Mouse (Mus musculus): ENCODE measurements around the gene Arl5b. TPM values are rescaled to one million over a fixed set of nuclear protein-coding genes. Genes with fewer than 3 reads are reported as not detected.

Arl5b gene
- polyA plus RNA-seq, 1 experiment from 2014 or later: 38.6 TPM

DNA sequence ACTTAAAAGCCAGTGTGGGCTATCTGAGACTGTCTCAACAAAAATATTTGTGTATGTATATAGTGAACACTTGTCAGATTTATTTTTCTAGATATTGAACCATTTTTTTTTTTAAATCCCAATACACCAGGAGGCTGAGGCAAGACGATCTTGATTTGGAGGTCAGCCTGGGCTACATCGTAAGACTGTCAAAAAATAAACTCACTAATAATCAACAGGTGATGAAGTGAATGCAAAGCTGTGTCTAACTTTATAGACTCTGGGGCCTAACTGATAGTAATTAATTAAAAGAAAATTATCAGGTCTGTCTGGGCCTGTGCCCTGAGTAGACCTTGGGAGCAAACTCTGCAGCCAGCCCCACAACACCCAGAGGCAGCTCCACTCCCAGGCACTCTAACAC, 34.5 kb downstream of the Arl5b start:
- ATAC-seq (ENCODE audit: insufficient number of reproducible peaks, insufficient read depth, low FRiP score, low read depth): no peak
- no peaks in the 10 kb centered on the region for H3K4me1 ChIP-seq (ENCODE audit: control insufficient read depth, insufficient read depth, low read length)
- 94% methylated on average over 2 of the region's 2 CpGs for WGBS
- peaks cover 16% of the 10 kb centered on the region for H3K36me3 ChIP-seq (ENCODE audit: control insufficient read depth, insufficient read depth, low read length)
- H3K9me3 ChIP-seq (ENCODE audit: control insufficient read depth, low read depth, low read length): no peaks in the 10 kb centered on the region
- H3K4me2 ChIP-seq (replicated peaks; ENCODE audit: low read depth, low read length): no peak overlapping the region
- no peak overlapping the region for H3K4me3 ChIP-seq (ENCODE audit: low read depth, low read length)
- H3K27ac ChIP-seq (ENCODE audit: low read length): no peak overlapping the region
- no peaks in the 10 kb centered on the region for H3K27me3 ChIP-seq (ENCODE audit: control insufficient read depth, insufficient read depth, low read length)
- H3K9ac ChIP-seq (replicated peaks; ENCODE audit: low read depth, low read length): no peak overlapping the region

DNA sequence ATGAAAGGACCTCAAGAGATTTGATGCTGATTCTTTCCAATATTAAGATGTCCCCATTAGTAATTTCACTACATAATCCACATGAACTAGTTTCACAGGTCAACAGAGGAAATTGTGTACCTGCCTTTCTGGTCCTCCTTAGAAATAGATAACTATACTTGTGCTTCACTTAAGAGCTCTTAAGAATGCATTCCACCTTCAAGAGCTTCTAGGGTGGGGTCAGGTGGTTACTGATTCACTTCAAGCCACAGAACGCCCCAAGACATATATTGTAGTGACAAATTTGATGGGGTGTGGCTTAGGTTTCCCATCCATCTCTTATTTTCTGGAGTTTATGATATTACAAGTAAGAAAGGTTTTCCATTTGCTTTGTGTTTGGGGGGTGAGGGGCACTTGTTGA, 38.1 kb downstream of the Arl5b start:
- H3K9me3 ChIP-seq (ENCODE audit: control insufficient read depth, low read depth, low read length): no peaks in the 10 kb centered on the region
- H3K4me1 ChIP-seq (ENCODE audit: control insufficient read depth, insufficient read depth, low read length): no peaks in the 10 kb centered on the region
- 71% methylated on average over 1 of the region's 1 CpGs for WGBS
- no peak for ATAC-seq (ENCODE audit: insufficient number of reproducible peaks, insufficient read depth, low FRiP score, low read depth)
- H3K4me3 ChIP-seq (ENCODE audit: low read depth, low read length): no peak overlapping the region
- no peak overlapping the region for H3K4me2 ChIP-seq (replicated peaks; ENCODE audit: low read depth, low read length)
- no peak overlapping the region for H3K9ac ChIP-seq (replicated peaks; ENCODE audit: low read depth, low read length)
- H3K27me3 ChIP-seq (ENCODE audit: control insufficient read depth, insufficient read depth, low read length): no peaks in the 10 kb centered on the region
- peaks cover 3% of the 10 kb centered on the region; the same call in 1 of the 2 replicates for H3K36me3 ChIP-seq (ENCODE audit: control insufficient read depth, insufficient read depth, low read length)
- H3K27ac ChIP-seq (ENCODE audit: low read length): no peak overlapping the region

DNA sequence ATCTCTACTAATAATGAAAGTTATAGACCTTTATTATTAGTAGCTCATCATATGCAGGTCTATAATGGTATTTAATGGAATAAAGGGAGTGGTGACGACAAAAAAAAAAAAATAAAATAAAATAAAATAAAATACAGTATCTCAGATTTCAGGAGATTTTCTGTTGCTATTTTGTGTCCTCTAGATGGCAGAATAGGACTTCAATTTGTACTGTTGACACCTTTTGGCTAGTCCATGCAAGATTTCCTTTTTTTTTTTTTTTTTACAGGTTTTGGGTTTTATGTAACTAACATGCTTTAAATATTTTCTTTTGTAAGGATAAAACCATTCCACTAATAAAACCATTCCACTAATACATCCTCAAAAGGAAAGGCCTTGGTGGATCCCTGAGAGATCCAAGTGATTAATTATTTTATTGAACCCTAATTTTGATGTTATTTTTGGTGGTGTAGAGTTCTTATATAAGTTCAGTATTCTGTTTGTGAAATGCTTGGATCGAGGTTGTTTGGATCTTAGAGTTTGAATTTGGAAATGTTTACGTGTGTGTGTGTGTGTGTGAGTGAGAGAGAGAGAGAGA, 47.4 kb downstream of the Arl5b start:
- Histone ChIP-seq H3K27ac (ENCODE audit: low read length) (no peak overlapping the region), H3K27me3 (ENCODE audit: control insufficient read depth, insufficient read depth, low read length) (no peaks in the 10 kb centered on the region), H3K4me3 (ENCODE audit: low read depth, low read length) (no peak overlapping the region), H3K4me2 (replicated peaks; ENCODE audit: low read depth, low read length) (no peak overlapping the region), H3K9ac (replicated peaks; ENCODE audit: low read depth, low read length) (no peak overlapping the region), H3K4me1 (ENCODE audit: control insufficient read depth, insufficient read depth, low read length) (no peaks in the 10 kb centered on the region), H3K9me3 (ENCODE audit: control insufficient read depth, low read depth, low read length) (no peaks in the 10 kb centered on the region), H3K36me3 (ENCODE audit: control insufficient read depth, insufficient read depth, low read length) (no peaks in the 10 kb centered on the region)
- ATAC-seq (ENCODE audit: insufficient number of reproducible peaks, insufficient read depth, low FRiP score, low read depth): no peak
- 49% methylated on average over 3 of the region's 3 CpGs for WGBS

DNA sequence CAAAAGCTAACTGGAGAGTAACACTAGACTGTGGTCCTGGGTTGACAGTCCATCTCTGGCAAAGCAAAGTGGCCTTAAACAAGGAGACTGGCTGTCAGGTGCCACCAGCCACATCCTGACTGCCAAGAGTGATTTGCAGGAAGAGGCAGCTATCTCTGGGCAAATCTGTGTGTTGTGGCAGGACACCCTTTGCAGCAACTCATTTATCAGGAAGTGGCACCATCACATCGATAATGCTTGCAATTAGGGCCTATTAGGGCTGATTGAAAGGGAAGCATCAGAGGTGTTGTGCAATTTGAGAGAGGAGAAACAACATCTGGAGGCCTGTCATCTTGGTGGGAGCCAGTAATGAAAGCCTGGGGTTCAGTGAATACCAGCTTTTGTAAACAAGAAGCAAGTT, 55.2 kb downstream of the Arl5b start:
- Histone ChIP-seq H3K36me3 (ENCODE audit: control insufficient read depth, insufficient read depth, low read length) (no peaks in the 10 kb centered on the region), H3K27ac (ENCODE audit: low read length) (no peak overlapping the region), H3K4me2 (replicated peaks; ENCODE audit: low read depth, low read length) (no peak overlapping the region), H3K9me3 (ENCODE audit: control insufficient read depth, low read depth, low read length) (no peaks in the 10 kb centered on the region), H3K27me3 (ENCODE audit: control insufficient read depth, insufficient read depth, low read length) (no peaks in the 10 kb centered on the region), H3K4me1 (ENCODE audit: control insufficient read depth, insufficient read depth, low read length) (no peaks in the 10 kb centered on the region), H3K9ac (replicated peaks; ENCODE audit: low read depth, low read length) (no peak overlapping the region), H3K4me3 (ENCODE audit: low read depth, low read length) (no peak overlapping the region)
- WGBS: 55% methylated on average over 1 of the region's 1 CpGs
- no peak for ATAC-seq (ENCODE audit: insufficient number of reproducible peaks, insufficient read depth, low FRiP score, low read depth)

DNA sequence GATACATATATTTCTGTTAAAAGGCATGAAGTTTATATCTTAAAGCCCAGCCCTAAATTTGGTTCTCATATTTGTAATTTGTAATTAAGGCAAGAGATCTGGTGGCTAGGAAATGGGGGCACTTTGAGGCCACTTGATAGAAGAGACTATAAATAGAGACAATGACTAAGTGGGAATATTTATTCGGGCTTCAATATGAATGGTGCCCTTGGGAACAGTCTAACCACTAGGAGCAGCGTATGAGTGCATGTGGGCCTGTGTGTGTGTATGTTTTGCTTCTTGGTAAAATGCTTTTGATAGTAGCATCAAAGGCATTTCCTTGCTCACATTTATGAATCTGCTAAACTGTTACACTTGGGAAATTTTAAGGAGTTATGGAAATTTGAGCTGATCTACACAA, 62.1 kb downstream of the Arl5b start:
- no peak overlapping the region for H3K27ac ChIP-seq (ENCODE audit: low read length)
- no peak overlapping the region for H3K9ac ChIP-seq (replicated peaks; ENCODE audit: low read depth, low read length)
- ATAC-seq (ENCODE audit: insufficient number of reproducible peaks, insufficient read depth, low FRiP score, low read depth): no peak
- H3K4me3 ChIP-seq (ENCODE audit: low read depth, low read length): no peak overlapping the region
- WGBS: 78% methylated on average over 2 of the region's 2 CpGs
- H3K27me3 ChIP-seq (ENCODE audit: control insufficient read depth, insufficient read depth, low read length): no peaks in the 10 kb centered on the region
- no peaks in the 10 kb centered on the region for H3K36me3 ChIP-seq (ENCODE audit: control insufficient read depth, insufficient read depth, low read length)
- H3K9me3 ChIP-seq (ENCODE audit: control insufficient read depth, low read depth, low read length): no peaks in the 10 kb centered on the region
- H3K4me2 ChIP-seq (replicated peaks; ENCODE audit: low read depth, low read length): no peak overlapping the region
- H3K4me1 ChIP-seq (ENCODE audit: control insufficient read depth, insufficient read depth, low read length): no peaks in the 10 kb centered on the region

DNA sequence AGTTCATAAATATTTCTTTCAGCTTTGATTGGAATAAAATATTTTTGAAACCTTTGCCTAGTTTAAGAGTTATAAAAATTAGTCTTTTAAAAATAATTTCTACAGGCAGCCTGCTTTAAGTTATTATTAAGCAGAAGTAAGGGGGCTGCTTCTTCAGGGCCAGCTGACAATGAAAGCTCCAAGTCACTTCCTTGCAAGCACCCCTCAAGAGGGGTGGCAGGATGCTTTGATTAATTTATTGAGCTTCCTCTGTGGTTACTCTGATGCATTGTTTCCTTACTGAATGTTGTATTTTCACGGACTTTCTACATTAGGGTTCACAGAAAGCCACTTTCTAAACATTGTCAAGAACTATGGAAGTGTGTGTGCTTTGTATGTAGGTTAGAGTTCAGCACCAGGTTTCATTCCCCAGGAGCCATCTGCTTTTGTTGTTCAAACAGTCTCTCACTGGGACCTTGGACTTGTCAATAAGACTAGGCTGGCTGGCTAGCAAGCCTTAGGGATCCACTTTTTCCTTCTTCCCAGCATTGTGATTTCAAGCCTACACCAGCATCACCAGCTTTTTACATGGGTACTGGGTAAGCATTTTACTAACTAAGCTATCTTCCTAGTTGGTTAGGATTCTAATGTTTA, 62.7 kb downstream of the Arl5b start:
- Histone ChIP-seq H3K27ac (ENCODE audit: low read length) (no peak overlapping the region), H3K4me1 (ENCODE audit: control insufficient read depth, insufficient read depth, low read length) (no peaks in the 10 kb centered on the region), H3K4me2 (replicated peaks; ENCODE audit: low read depth, low read length) (no peak overlapping the region), H3K9me3 (ENCODE audit: control insufficient read depth, low read depth, low read length) (no peaks in the 10 kb centered on the region), H3K36me3 (ENCODE audit: control insufficient read depth, insufficient read depth, low read length) (no peaks in the 10 kb centered on the region), H3K27me3 (ENCODE audit: control insufficient read depth, insufficient read depth, low read length) (no peaks in the 10 kb centered on the region), H3K9ac (replicated peaks; ENCODE audit: low read depth, low read length) (no peak overlapping the region), H3K4me3 (ENCODE audit: low read depth, low read length) (no peak overlapping the region)
- WGBS: 44% methylated on average over 1 of the region's 1 CpGs
- no peak for ATAC-seq (ENCODE audit: insufficient number of reproducible peaks, insufficient read depth, low FRiP score, low read depth)

DNA sequence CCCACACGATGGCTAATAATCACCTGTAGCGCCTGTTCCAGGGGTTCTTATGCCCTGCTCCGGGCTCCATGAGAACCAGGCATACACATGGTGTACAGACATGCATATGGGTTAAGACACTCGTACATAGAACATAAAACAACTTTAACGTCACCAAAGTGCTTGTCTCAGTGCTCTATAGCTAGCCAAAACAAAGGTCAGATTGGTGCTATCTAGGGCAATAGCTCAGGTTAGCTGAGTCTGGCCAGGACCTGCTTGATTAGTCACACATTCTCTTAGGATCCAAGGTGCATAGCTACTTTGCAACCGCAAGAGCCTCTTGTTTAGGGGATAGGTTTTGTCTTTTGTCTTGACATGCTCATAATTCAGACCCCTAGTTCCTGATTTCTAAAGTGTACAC, 63.5 kb downstream of the Arl5b start:
- no peak overlapping the region for H3K9ac ChIP-seq (replicated peaks; ENCODE audit: low read depth, low read length)
- H3K4me2 ChIP-seq (replicated peaks; ENCODE audit: low read depth, low read length): no peak overlapping the region
- H3K9me3 ChIP-seq (ENCODE audit: control insufficient read depth, low read depth, low read length): no peaks in the 10 kb centered on the region
- H3K27ac ChIP-seq (ENCODE audit: low read length): no peak overlapping the region
- no peaks in the 10 kb centered on the region for H3K27me3 ChIP-seq (ENCODE audit: control insufficient read depth, insufficient read depth, low read length)
- no peak for ATAC-seq (ENCODE audit: insufficient number of reproducible peaks, insufficient read depth, low FRiP score, low read depth)
- H3K4me3 ChIP-seq (ENCODE audit: low read depth, low read length): no peak overlapping the region
- H3K36me3 ChIP-seq (ENCODE audit: control insufficient read depth, insufficient read depth, low read length): no peaks in the 10 kb centered on the region
- H3K4me1 ChIP-seq (ENCODE audit: control insufficient read depth, insufficient read depth, low read length): no peaks in the 10 kb centered on the region
- 90% methylated on average over 6 of the region's 6 CpGs for WGBS

DNA sequence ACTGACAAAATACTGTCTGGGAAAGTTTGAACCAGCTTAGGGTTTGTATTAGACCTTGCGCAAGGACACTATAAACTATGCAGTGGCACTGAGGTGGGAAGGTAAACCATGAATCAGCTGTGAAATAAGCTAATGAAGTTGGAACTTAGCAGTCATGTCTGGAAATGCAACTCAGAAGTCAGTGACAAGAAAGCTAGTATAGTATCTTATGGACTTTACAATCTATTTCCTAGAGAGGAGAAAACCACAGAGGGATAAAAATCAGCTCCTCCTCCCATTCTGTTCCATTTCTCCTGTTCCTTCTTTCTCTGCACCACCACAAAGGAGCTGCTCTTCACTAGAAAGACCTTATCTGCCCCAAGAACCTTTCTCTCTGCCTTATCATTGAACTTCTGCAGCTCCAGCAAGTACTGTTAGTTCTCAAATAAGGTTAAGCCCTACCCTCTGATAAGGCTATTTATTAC, 72.1 kb downstream of the Arl5b start:
- Histone ChIP-seq H3K27ac (ENCODE audit: low read length) (no peak overlapping the region), H3K9me3 (ENCODE audit: control insufficient read depth, low read depth, low read length) (no peaks in the 10 kb centered on the region), H3K4me1 (ENCODE audit: control insufficient read depth, insufficient read depth, low read length) (no peaks in the 10 kb centered on the region), H3K27me3 (ENCODE audit: control insufficient read depth, insufficient read depth, low read length) (no peaks in the 10 kb centered on the region), H3K4me2 (replicated peaks; ENCODE audit: low read depth, low read length) (no peak overlapping the region), H3K36me3 (ENCODE audit: control insufficient read depth, insufficient read depth, low read length) (no peaks in the 10 kb centered on the region), H3K9ac (replicated peaks; ENCODE audit: low read depth, low read length) (no peak overlapping the region), H3K4me3 (ENCODE audit: low read depth, low read length) (no peak overlapping the region)
- WGBS: 90% methylated on average over 1 of the region's 1 CpGs
- no peak for ATAC-seq (ENCODE audit: insufficient number of reproducible peaks, insufficient read depth, low FRiP score, low read depth)

Measured in stomach, embryonic 14.5 days (tissue).